Mouse (Mus musculus): ENCODE measurements around the gene Tnrc6c.
A peak's percentile ranks its signal among the peaks of the same experiment; 100 is the strongest.

The Tnrc6c gene

DNA sequence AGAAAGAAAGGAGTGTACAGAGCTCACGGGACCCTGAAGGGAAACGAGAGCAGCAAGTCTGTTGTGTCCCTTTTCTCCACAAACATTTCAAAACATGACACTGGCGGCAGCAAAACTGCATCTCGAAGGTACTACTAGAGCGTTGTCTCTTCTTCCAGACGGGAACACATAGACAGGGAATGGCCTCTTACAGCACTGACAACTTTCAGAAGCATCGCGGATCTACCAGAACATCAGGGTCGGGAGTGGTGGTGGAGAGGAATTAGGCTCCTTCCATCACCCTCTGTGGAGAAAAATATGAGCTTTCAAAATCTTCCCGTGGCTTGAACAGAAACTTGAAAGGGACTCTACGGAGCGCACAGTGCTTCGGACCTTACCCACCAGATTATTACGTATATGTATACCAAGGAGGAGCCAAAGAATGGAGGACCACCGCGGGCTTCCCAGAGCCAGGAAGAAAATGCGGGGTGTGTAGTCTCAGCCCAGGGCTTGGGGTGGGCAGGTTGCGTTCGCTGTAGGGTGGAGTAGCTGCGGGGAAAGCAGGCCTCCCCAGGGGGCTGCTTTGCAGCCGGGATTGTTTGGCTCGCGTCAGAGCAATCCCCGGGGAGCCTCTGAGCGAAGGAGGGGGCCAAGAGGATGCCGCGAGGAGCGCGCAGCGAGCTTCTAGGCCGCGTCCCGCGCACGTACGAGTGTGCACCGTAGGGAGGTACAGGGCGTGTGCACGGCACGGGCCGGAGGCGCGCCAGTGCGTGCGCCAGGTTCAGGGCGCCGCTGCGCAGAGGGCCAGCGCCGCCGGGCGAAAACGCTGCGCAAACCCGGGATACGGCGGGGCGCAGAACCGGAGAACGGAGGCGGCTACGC lies at the start of gene Tnrc6c:
Gene Tnrc6c (plus strand): TSS at position 799 of the 861 bp plus-strand sequence.
- peak; percentile 61 to 85 for DNase-seq

DNA sequence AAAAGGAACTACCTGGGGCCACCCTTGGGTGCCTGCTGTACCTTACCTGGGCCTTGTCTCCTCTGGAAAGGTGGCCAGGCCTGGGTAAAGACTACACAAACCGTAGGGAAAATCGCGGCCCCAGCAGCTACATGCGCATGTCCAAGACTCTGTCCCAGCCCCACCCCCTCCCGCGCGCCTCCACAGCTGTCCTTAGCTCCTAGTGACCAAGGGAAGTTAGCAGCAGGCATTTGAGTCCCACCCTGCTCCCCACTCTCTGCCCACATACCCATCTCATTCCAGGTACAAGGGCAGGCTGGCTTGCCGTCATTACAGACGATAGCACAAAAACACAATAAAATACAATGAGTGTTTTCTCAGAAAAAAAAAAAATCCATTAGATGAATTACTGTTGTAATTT lies 48.0 kb upstream of the Tnrc6c start:
- no peak for DNase-seq

DNA sequence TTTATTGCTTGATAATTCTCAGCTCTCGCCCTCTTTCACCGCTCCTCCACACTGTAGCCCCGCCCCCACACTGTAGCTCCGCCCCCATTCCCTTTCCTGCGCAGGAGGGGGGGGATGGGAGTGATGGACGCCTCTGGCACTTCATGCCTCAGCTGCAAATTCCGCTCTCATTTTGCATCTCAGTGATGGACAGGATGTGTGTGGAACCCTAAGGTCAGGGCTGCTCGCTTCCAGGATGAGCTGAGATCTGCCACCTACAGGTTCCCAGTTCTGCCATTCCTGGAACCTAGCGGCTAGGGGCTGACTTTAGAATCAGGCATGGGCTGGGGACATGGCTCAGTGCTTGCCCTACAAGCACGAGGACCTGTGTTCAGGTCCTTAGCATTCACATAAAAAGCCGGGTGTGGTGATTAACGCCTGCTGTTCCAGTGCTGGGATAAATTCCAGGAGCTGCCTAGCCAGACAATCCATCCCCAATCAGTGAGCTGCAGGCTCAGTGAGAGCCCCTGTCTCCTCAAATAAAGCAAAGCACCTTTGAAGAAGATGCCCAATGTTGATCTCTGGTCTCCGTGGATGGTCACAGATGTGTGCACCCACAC lies 47.4 kb upstream of the Tnrc6c start:
- peak in 1 of 2 experiments; percentile 69 for DNase-seq

DNA sequence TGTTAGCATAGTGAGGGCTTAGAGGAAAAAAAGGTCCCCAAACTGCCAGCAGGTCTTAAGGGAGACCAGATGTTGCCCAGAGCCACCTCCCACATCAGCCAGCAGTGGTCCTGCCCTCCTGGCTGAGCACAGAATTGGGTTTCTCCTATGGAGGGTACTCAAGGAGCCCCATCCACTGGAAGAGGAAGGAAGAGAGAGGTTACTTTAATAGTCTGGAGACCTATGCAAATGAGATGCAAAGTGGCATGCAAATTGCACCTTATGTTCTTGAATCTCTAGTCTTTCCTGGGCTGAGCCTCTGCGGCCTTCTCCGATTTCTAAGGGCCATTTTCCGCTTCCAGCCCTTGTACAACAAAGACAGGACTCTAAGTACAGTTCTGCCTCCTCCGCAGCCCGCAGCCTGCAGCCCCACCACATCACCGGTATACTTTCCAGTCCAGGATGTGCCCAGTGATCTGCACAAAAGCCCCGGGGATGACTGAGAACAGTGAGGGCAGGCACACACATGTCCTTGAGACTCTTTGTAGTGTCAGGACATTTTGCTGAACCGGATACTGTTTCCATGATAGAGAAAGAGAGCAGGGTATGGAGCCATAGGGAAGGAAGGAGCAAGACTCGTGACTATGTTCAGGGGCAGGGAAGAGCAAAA lies 45.8 kb upstream of the Tnrc6c start:
- no peak for DNase-seq

- DNase-seq = no peak
These were observed 45.1 kb upstream of the Tnrc6c start for GRCm38 (mm10) chr11:117608976-117609375.

DNA sequence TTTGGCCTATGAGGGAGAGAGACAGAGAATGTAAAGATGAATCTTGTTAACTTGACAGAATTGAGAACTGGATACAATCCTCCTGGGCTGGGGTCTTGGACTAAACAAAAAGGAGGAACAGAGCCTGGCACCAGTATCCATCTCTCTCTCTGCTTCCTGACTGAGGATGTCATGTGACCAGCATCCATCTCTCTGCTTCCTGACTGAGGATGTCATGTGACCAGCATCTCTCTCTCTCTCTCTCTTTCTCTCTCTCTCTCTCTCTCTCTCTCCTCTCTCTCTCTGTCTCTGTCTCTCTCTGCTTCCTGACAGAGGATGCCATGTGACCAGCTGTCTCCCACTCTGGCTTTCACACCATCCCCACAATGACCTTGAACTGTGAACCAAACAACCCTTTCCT lies 43.5 kb upstream of the Tnrc6c start:
- no peak for DNase-seq

GRCm38 (mm10) chr11:117611068-117611467 lies 43.0 kb upstream of the Tnrc6c start:
- DNase-seq = peak; percentile 74 to 86

- no peak for DNase-seq
These were observed 42.2 kb upstream of the Tnrc6c start for GRCm38 (mm10) chr11:117611860-117612259.

GRCm38 (mm10) chr11:117612885-117613284 lies 41.2 kb upstream of the Tnrc6c start:
- DNase-seq = no peak

GRCm38 (mm10) chr11:117617368-117617908 lies 36.7 kb upstream of the Tnrc6c start:
- no peak for DNase-seq

GRCm38 (mm10) chr11:117618214-117618613 lies 35.9 kb upstream of the Tnrc6c start:
- peak; percentile 47 to 76 for DNase-seq

GRCm38 (mm10) chr11:117618774-117619173 lies 35.3 kb upstream of the Tnrc6c start:
- peak; percentile 70 to 79 for DNase-seq

- DNase-seq = no peak
These were observed 34.5 kb upstream of the Tnrc6c start for GRCm38 (mm10) chr11:117619581-117619980.

DNA sequence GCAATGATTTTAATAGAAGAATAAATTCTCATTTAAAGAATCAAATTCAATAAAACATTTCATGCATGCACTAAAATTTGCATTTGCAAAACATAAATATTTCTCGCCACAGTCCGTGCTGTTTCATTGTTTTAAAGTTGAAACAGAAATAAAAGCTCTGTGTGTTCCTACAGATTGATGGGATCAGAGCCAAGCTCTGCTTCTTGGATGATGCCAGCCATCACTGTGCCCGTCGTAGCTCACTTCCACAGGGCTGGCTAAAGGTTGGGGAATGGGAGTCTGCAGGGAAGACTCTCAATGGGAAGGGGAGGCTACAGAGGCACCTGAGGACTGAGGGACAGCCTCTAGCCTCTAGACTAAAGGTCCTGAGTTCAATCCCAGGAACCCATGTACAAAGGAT lies 28.9 kb upstream of the Tnrc6c start:
- no peak for DNase-seq

DNA sequence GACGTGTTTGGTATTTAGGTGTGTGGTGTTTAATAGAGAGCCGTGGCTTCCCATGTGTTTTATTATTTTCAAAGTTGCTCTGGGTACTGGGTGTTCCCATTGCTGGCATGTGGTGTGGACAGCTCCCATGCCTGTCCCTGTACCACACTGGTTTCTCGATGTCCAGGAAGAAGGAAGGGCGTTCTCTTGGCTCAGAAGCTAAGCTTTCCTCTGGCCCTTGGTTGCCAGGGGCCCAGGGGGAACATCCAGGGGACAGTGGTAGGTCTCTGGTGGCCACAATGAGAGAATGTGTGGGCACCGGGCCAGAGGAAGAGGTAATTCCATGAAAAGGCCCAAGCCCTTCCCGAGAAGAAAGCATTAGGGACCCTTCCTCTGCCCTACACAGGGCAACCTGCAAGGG lies 27.5 kb upstream of the Tnrc6c start:
- peak; percentile 78 to 87 for DNase-seq

DNA sequence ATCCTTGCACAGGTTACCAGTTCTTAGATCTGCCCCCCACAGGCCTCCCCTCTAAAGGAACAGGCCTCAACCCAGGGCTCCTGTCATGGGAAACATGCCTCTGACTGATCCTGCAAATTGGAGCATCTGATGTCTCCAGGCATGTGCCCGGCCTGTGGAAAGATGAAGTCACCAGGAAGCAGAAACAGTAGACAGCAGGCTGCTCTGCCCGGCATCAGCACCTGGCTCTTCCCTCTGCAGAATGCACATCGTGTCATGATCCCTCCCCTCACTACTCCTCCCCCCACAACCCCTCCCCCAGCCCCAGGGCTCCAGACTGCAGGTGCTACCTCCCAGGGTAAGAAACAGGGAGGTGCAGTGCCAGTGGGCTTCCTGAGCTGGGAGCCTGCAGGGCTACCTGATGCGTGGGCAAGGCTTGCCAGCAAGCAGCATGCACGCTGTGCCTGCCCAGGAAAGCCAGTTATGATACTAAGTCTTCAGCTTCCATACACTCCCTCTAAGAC lies 27.0 kb upstream of the Tnrc6c start:
- DNase-seq = no peak

- DNase-seq = no peak
These were observed 26.3 kb upstream of the Tnrc6c start for GRCm38 (mm10) chr11:117627746-117628311.

- DNase-seq = no peak
These were observed 25.7 kb upstream of the Tnrc6c start for GRCm38 (mm10) chr11:117628312-117628779.

GRCm38 (mm10) chr11:117629865-117630264 lies 24.2 kb upstream of the Tnrc6c start:
- DNase-seq = no peak

GRCm38 (mm10) chr11:117630868-117631565 lies 23.1 kb upstream of the Tnrc6c start:
- DNase-seq = no peak

DNA sequence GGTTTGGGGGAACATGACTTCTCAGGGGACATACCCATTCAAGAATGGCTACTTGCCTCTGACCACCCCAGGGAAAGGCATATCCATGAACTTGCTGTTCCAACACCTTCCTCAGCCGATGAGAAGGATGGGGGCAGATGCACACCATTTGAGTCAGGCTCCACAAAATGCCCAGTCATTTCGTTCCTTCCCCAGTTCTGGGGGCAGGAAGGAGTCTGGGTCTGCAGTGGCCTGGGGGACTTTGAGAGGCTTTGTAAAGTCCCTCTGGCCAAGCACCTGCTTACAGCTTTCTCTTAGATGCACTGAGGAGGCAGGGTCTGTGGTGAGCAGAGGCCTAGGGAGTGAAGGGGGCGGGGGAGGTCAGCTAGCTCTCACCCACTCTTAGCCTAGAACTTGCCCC lies 20.8 kb upstream of the Tnrc6c start:
- no peak for DNase-seq

- DNase-seq = no peak
These were observed 15.7 kb upstream of the Tnrc6c start for GRCm38 (mm10) chr11:117638386-117638785.
